Mouse (Mus musculus) MEL (cell line): ENCODE measurements around the gene Maml3. TPM values are rescaled to one million over a fixed set of nuclear protein-coding genes. Genes with fewer than 3 reads are reported as not detected.

Source experiments
- DNase-seq: peaks from one replicate; pipeline ENCODE4 v3.0.0; 2011; ENCODE audit warnings: low read depth, low spot score
- H3K27ac ChIP-seq: 2 replicates; pipeline ENCODE4 v1.5.1; 2012; ENCODE audit warnings: low read depth, mild to moderate bottlenecking, control low read depth, low read length, moderate library complexity; ENCODE audit not compliant: control insufficient read depth
- H3K27me3 ChIP-seq, 2 experiments: fragments of 150-350 bp in 1 of 2; sonication (generic) in 1 of 2; 2 replicates each; pipeline ENCODE4 v1.6.1; 2012; ENCODE audit warnings: low read length in 2 of 2, mild to moderate bottlenecking in 2 of 2, improper control_type of control experiment in 1 of 2, moderate library complexity in 1 of 2; ENCODE audit not compliant: insufficient read depth in 2 of 2, control insufficient read depth in 1 of 2
- H3K36me3 ChIP-seq, 2 experiments: 2 replicates each; pipeline ENCODE4 v1.6.1; 2012 to 2014; ENCODE audit warnings: low read length in 2 of 2, improper control_type of control experiment in 1 of 2, inconsistent platforms in 1 of 2, mild to moderate bottlenecking in 1 of 2; ENCODE audit not compliant: insufficient read depth in 2 of 2, control insufficient read depth in 1 of 2
- H3K4me1 ChIP-seq, 2 experiments: fragments of 150-350 bp in 1 of 2; sonication (generic) in 1 of 2; 2 replicates each; pipeline ENCODE4 v1.6.1; 2012; ENCODE audit warnings: low read length in 2 of 2, improper control_type of control experiment in 1 of 2, mild to moderate bottlenecking in 1 of 2; ENCODE audit not compliant: insufficient read depth in 2 of 2, control insufficient read depth in 1 of 2
- H3K4me3 ChIP-seq, 2 experiments: fragments of 150-350 bp in 1 of 2; sonication (generic) in 1 of 2; 2 replicates each; pipeline ENCODE4 v1.5.1; 2012; ENCODE audit warnings: low read depth in 2 of 2, low read length in 2 of 2, mild to moderate bottlenecking in 2 of 2, moderate library complexity in 2 of 2, control low read depth in 1 of 2, improper control_type of control experiment in 1 of 2; ENCODE audit not compliant: control insufficient read depth in 1 of 2, insufficient read depth in 1 of 2
- H3K79me2 ChIP-seq: 2 replicates; pipeline ENCODE4 v1.6.1; 2012; ENCODE audit warnings: mild to moderate bottlenecking, low read length, moderate library complexity; ENCODE audit not compliant: control insufficient read depth, poor library complexity, insufficient read depth
- H3K9ac ChIP-seq: 2 replicates; pipeline ENCODE4 v1.6.1; 2012; ENCODE audit warnings: low read depth, mild to moderate bottlenecking, control low read depth, low read length, moderate library complexity; ENCODE audit not compliant: control insufficient read depth, poor library complexity, severe bottlenecking
- H3K9me3 ChIP-seq: fragments of 150-350 bp; sonication (generic); replicated peaks from 2 replicates; pipeline ENCODE4 v1.6.1; 2012; ENCODE audit warnings: mild to moderate bottlenecking, low read length, improper control_type of control experiment, moderate library complexity; ENCODE audit not compliant: insufficient read depth
- CHD1 ChIP-seq: IDR thresholded peaks from 2 replicates; pipeline ENCODE4 v1.6.1; 2012; ENCODE audit warnings: low read depth, mild to moderate bottlenecking, inconsistent platforms, low read length, improper control_type of control experiment
- CHD2 ChIP-seq: IDR thresholded peaks from 2 replicates; pipeline ENCODE4 v1.6.1; 2011; ENCODE audit warnings: low read length, improper control_type of control experiment
- CTCF ChIP-seq, 3 experiments: IDR thresholded peaks in 2 of 3; conservative IDR thresholded peaks in 1 of 3; 2 replicates each; pipeline ENCODE4 v1.5.1; 2011 to 2012; ENCODE audit warnings: low read length in 3 of 3, low read depth in 2 of 3, mild to moderate bottlenecking in 2 of 3, improper control_type of control experiment in 1 of 3, inconsistent platforms in 1 of 3, mixed read lengths in 1 of 3, moderate library complexity in 1 of 3; ENCODE audit not compliant: control insufficient read depth in 1 of 3, insufficient read depth in 1 of 3, poor library complexity in 1 of 3, severe bottlenecking in 1 of 3
- ELF1 ChIP-seq: IDR thresholded peaks from 2 replicates; pipeline ENCODE4 v1.6.1; 2014; ENCODE audit warnings: low read depth, mild to moderate bottlenecking, inconsistent platforms, low read length, improper control_type of control experiment, moderate library complexity
- EP300 ChIP-seq, 2 experiments: IDR thresholded peaks; 2 replicates each; pipeline ENCODE4 v1.6.1; 2011; ENCODE audit warnings: improper control_type of control experiment in 2 of 2, low read length in 2 of 2, low read depth in 1 of 2, mild to moderate bottlenecking in 1 of 2
- ETS1 ChIP-seq: IDR thresholded peaks from 2 replicates; pipeline ENCODE4 v1.6.1; 2012; ENCODE audit warnings: low read depth, mild to moderate bottlenecking, inconsistent platforms, low read length, improper control_type of control experiment, moderate library complexity
- GATA1 ChIP-seq: IDR thresholded peaks from 2 replicates; pipeline ENCODE4 v1.6.1; 2011; ENCODE audit warnings: low read depth, low read length, improper control_type of control experiment
- MAFK ChIP-seq: IDR thresholded peaks from 2 replicates; pipeline ENCODE4 v1.6.1; 2011; ENCODE audit warnings: low read depth, mild to moderate bottlenecking, low read length, improper control_type of control experiment, borderline replicate concordance
- MEF2A ChIP-seq: IDR thresholded peaks from 2 replicates; pipeline ENCODE4 v1.6.1; 2014; ENCODE audit warnings: low read depth, mild to moderate bottlenecking, inconsistent platforms, low read length, improper control_type of control experiment; ENCODE audit not compliant: poor library complexity, insufficient replicate concordance, severe bottlenecking; ENCODE audit errors: extremely low read depth
- MXI1 ChIP-seq: IDR thresholded peaks from 2 replicates; pipeline ENCODE4 v1.6.1; 2011; ENCODE audit warnings: mild to moderate bottlenecking, low read depth, low read length, improper control_type of control experiment
- MYB ChIP-seq: IDR thresholded peaks from 2 replicates; pipeline ENCODE4 v1.6.1; 2011; ENCODE audit warnings: mild to moderate bottlenecking, low read depth, low read length, improper control_type of control experiment
- NRF1 ChIP-seq: IDR thresholded peaks from 2 replicates; pipeline ENCODE4 v1.6.1; 2014; ENCODE audit warnings: low read depth, mild to moderate bottlenecking, inconsistent platforms, low read length, improper control_type of control experiment, moderate library complexity; ENCODE audit not compliant: poor library complexity, insufficient read depth, severe bottlenecking
- POLR2A ChIP-seq, 2 experiments: IDR thresholded peaks; 2 replicates each; pipeline ENCODE4 v1.6.1; 2011 to 2012; ENCODE audit warnings: low read length in 2 of 2, mild to moderate bottlenecking in 2 of 2, control low read depth in 1 of 2, improper control_type of control experiment in 1 of 2, low read depth in 1 of 2, moderate library complexity in 1 of 2; ENCODE audit not compliant: control insufficient read depth in 1 of 2, insufficient read depth in 1 of 2, poor library complexity in 1 of 2
- POLR2AphosphoS2 ChIP-seq: IDR thresholded peaks from 2 replicates; pipeline ENCODE4 v1.6.1; 2011; ENCODE audit warnings: low read length, improper control_type of control experiment
- POLR2AphosphoS5 ChIP-seq: IDR thresholded peaks from 2 replicates; pipeline ENCODE4 v1.6.1; 2012; ENCODE audit warnings: low read depth, borderline replicate concordance, mild to moderate bottlenecking, inconsistent platforms, low read length, moderate library complexity, mixed read lengths
- RAD21 ChIP-seq: IDR thresholded peaks from 2 replicates; pipeline ENCODE4 v1.6.1; 2011; ENCODE audit warnings: mild to moderate bottlenecking, low read depth, low read length, improper control_type of control experiment
- RCOR1 ChIP-seq: IDR thresholded peaks from 2 replicates; pipeline ENCODE4 v1.6.1; 2012; ENCODE audit warnings: low read depth, mild to moderate bottlenecking, inconsistent platforms, low read length, improper control_type of control experiment
- SMC3 ChIP-seq: IDR thresholded peaks from 2 replicates; pipeline ENCODE4 v1.6.1; 2011; ENCODE audit warnings: low read depth, low read length, improper control_type of control experiment
- TAL1 ChIP-seq: IDR thresholded peaks from 2 replicates; pipeline ENCODE4 v1.6.1; 2012; ENCODE audit warnings: mild to moderate bottlenecking, inconsistent platforms, low read length, moderate library complexity, mixed read lengths
- TCF12 ChIP-seq: IDR thresholded peaks from 2 replicates; pipeline ENCODE4 v1.6.1; 2014; ENCODE audit warnings: low read depth, mild to moderate bottlenecking, inconsistent platforms, low read length, improper control_type of control experiment, moderate library complexity
- USF1 ChIP-seq: IDR thresholded peaks from 2 replicates; pipeline ENCODE4 v1.6.1; 2014; ENCODE audit warnings: low read depth, mild to moderate bottlenecking, inconsistent platforms, low read length, improper control_type of control experiment, moderate library complexity
- ZC3H11A ChIP-seq: IDR thresholded peaks from 2 replicates; pipeline ENCODE4 v1.6.1; 2012; ENCODE audit warnings: low read depth, mild to moderate bottlenecking, inconsistent platforms, low read length, improper control_type of control experiment
- ZKSCAN1 ChIP-seq: IDR thresholded peaks from 2 replicates; pipeline ENCODE4 v1.6.1; 2012; ENCODE audit warnings: low read depth, mild to moderate bottlenecking, inconsistent platforms, low read length, improper control_type of control experiment, moderate library complexity
- ZMIZ1 ChIP-seq: IDR thresholded peaks from 2 replicates; pipeline ENCODE4 v1.6.1; 2012; ENCODE audit warnings: low read depth, mild to moderate bottlenecking, inconsistent platforms, low read length, improper control_type of control experiment, moderate library complexity
- ZNF384 ChIP-seq: IDR thresholded peaks from 2 replicates; pipeline ENCODE4 v1.6.1; 2012; ENCODE audit warnings: low read depth, mild to moderate bottlenecking, inconsistent platforms, low read length, improper control_type of control experiment
- polyA plus RNA-seq, 2 experiments: library from polyadenylated mRNA; stranded (reverse) in 1 of 2; unstranded in 1 of 2; fragments of >175 nt in 1 of 2; fragments of >200 nt in 1 of 2; gene quantifications; 2 replicates each; pipeline versions ENCODE4 v1.2.1 to v1.2.4; 2012; ENCODE audit warnings: low replicate concordance in 2 of 2, low read depth in 1 of 2; ENCODE audit not compliant: insufficient read length in 2 of 2, insufficient read depth in 1 of 2, missing spikeins in 1 of 2
- total RNA-seq: library from RNA; depleted of rRNA; stranded (reverse); fragments of 300-350 nt; gene quantifications from 2 replicates; pipeline ENCODE4 v1.2.3, GENCODE M21; 2012

The Maml3 gene
- total and polyA plus RNA-seq, 3 experiments = 2.0 to 4.1 TPM; not detected in 1

- no peaks in the 10 kb centered on the region for H3K27me3 ChIP-seq
- DNase-seq = no peak
- no peak overlapping the region for H3K9ac ChIP-seq
- no peak overlapping the region for H3K4me3 ChIP-seq
- H3K27ac ChIP-seq = no peak overlapping the region
- H3K4me1 ChIP-seq = peaks cover 12 to 15% of the 10 kb centered on the region in 2 experiments
- H3K79me2 ChIP-seq = no peaks in the 10 kb centered on the region
- peaks cover 0 to 16% of the 10 kb centered on the region in 2 experiments; a peak in 2 of 4 replicates for H3K36me3 ChIP-seq
- no peak for TF ChIP-seq CHD1
- no peak for TF ChIP-seq POLR2A (IDR thresholded peaks at IDR 0.05; ENCODE audit: control insufficient read depth in 1 of 2, insufficient read depth in 1 of 2, low read depth in 1 of 2, low read length in 2 of 2, poor library complexity in 1 of 2)
- TF ChIP-seq ZMIZ1 = no peak
- TF ChIP-seq POLR2AphosphoS5 = no peak
- TF ChIP-seq MYB = no peak
- no peak for TF ChIP-seq RAD21
- TF ChIP-seq EP300 (IDR thresholded peaks at IDR 0.05; ENCODE audit: low read depth in 1 of 2, low read length in 2 of 2) = no peak
- TF ChIP-seq SMC3 = no peak
- no peak for TF ChIP-seq TAL1
- no peak for TF ChIP-seq GATA1
- TF ChIP-seq TCF12 = no peak
- H3K9me3 ChIP-seq = no peaks in the 10 kb centered on the region
These were observed 356.2 kb downstream of the Maml3 start for GRCm38 (mm10) chr3:51748436-51749376.

DNA sequence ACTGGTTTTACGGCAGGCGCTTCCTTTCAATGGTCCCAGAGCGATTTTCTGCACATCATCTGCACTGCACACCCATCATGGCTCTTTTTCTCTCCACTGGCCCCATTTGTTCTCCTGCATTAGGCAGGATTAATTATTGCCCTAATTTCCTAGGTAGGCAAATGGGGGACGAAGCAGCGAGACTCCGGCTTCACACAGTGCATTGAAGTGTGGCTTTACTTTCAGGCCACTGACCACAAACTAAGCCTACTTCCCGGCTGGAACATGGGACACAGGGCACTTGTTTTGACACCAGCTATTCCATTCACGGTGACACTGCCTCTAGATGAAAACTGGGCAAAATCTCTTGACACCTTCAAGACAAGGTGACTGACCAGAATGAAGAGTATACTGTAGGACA is 358.1 kb downstream of the Maml3 start:
- Histone ChIP-seq H3K4me3 (no peak overlapping the region), H3K4me1 (peaks cover 21 to 32% of the 10 kb centered on the region in 2 experiments), H3K9me3 (no peaks in the 10 kb centered on the region), H3K79me2 (no peaks in the 10 kb centered on the region), H3K36me3 (peaks cover 0 to 31% of the 10 kb centered on the region in 2 experiments; a peak in 2 of 4 replicates), H3K9ac (no peak overlapping the region), H3K27ac (no peak overlapping the region), H3K27me3 (no peaks in the 10 kb centered on the region)
- no peak for DNase-seq
- TF ChIP-seq POLR2AphosphoS2 = no peak
- TF ChIP-seq ELF1 = no peak
- no peak for TF ChIP-seq ZKSCAN1
- no peak for TF ChIP-seq ETS1
- TF ChIP-seq NRF1 = no peak
- TF ChIP-seq CHD2 = no peak
- no peak for TF ChIP-seq TCF12
- TF ChIP-seq GATA1 = no peak
- no peak for TF ChIP-seq USF1
- TF ChIP-seq ZC3H11A = no peak
- TF ChIP-seq SMC3 = no peak
- TF ChIP-seq CHD1 = no peak
- no peak for TF ChIP-seq MEF2A
- TF ChIP-seq ZNF384 = no peak
- no peak for TF ChIP-seq MAFK
- TF ChIP-seq CTCF (IDR thresholded peaks at IDR 0.05 in 2 of 3, conservative IDR thresholded peaks at IDR 0.05 in 1 of 3; ENCODE audit: control insufficient read depth in 1 of 3, insufficient read depth in 1 of 3, low read depth in 2 of 3, low read length in 3 of 3, poor library complexity in 1 of 3, severe bottlenecking in 1 of 3) = no peak
- TF ChIP-seq RCOR1 = no peak
- TF ChIP-seq MXI1 = no peak
